Mouse (Mus musculus) forebrain, embryonic 15.5 days (tissue): ENCODE measurements at regions not wholly inside any gene's neighbourhood (a gene's known extent, or its start where the extent isn't known, plus 50 kb on each side); places are given as distances from the start of the nearest gene placed in this dataset.
"Not testable (repeated sequence)": the region's sequence is repeated elsewhere in the genome, so short reads cannot be mapped to it uniquely, and the experiment has no call there.

ENCODE experiments used
- ATAC-seq: fragments of 200-750 bp; cut with Nextera tagmentation; replicated peaks from 2 replicates; pipeline ENCODE4 v1.8.0; 2017; ENCODE audit warnings: mild to moderate bottlenecking, moderate TSS enrichment, moderate library complexity
- H3K27ac ChIP-seq: fragments of 300-500 bp; sonication (generic); replicated peaks from 2 replicates; pipeline ENCODE4 v1.5.1; 2015; ENCODE audit warnings: mild to moderate bottlenecking, inconsistent platforms
- H3K27me3 ChIP-seq: fragments of 300-500 bp; sonication (generic); 2 replicates; pipeline ENCODE4 v1.6.1; 2015; ENCODE audit warnings: inconsistent platforms
- H3K36me3 ChIP-seq: fragments of 300-500 bp; sonication (generic); 2 replicates; pipeline ENCODE4 v1.6.1; 2015; ENCODE audit warnings: mild to moderate bottlenecking, inconsistent platforms
- H3K4me1 ChIP-seq: fragments of 300-500 bp; sonication (generic); 2 replicates; pipeline ENCODE4 v1.6.1; 2015; ENCODE audit warnings: inconsistent platforms
- H3K4me2 ChIP-seq: fragments of 300-500 bp; sonication (generic); replicated peaks from 2 replicates; pipeline ENCODE4 v1.6.1; 2015; ENCODE audit warnings: mild to moderate bottlenecking, inconsistent platforms
- H3K4me3 ChIP-seq: fragments of 300-500 bp; sonication (generic); 2 replicates; pipeline ENCODE4 v1.5.1; 2015; ENCODE audit warnings: mild to moderate bottlenecking, inconsistent platforms
- H3K9ac ChIP-seq: fragments of 300-500 bp; sonication (generic); replicated peaks from 2 replicates; pipeline ENCODE4 v1.6.1; 2015; ENCODE audit warnings: mild to moderate bottlenecking, inconsistent platforms
- H3K9me3 ChIP-seq: fragments of 300-500 bp; sonication (generic); 2 replicates; pipeline ENCODE4 v1.6.1; 2016; ENCODE audit warnings: inconsistent platforms
- WGBS: fragments of 180-500 bp; shearing (Covaris S2); methylation state at CpG from one replicate; pipeline ENCODE4 v1.1.7; 2015; ENCODE audit warnings: mixed read lengths; 5-methylcytosine and 5-hydroxymethylcytosine counted together

DNA sequence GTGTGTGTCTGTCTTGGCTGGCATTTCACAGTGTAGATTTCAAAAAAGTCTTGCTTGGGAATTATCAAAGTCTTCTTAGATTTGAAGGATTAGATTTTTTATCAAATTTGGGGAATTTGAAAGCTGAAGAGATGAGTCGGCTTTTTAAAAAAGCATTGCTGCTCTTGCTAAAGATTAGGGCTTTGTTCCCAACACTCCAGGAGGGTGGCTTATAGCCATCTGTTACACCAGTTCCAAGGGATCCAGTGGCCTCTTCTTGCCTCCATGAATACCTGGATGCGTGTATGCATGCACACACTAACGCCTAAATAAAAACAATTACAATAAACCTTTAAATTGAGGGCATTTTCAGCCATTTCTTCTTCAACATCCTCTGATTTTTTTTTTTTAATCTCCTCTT, 144.5 kb upstream of the Mon1b start:
- Histone ChIP-seq H3K4me1 (no peaks in the 10 kb centered on the region), H3K36me3 (no peaks in the 10 kb centered on the region), H3K9me3 (no peaks in the 10 kb centered on the region), H3K9ac (no peak overlapping the region), H3K27ac (no peak overlapping the region), H3K4me3 (no peak overlapping the region), H3K27me3 (no peaks in the 10 kb centered on the region), H3K4me2 (no peak overlapping the region)
- 63% methylated on average over 3 of the region's 3 CpGs for WGBS
- ATAC-seq: no peak

DNA sequence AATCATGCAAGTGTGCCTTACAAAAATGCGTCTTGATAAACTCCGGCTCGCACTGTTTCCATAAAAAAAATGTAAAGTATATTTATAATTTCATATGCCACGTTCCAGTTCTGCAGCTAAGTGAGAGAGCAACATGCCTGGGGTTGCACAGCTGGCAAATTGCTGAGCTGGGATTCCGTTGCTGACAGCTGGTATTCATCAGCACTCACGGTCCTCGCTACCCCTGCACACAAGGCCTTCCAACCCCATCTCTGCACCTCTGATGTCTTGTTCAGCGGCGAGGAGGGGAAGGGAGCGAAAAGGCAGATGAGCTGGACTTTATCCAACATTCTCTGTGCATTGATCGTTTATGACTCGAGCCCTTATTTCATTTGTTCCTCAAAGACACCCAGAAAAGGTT, 138.5 kb upstream of the Mon1b start:
- Histone ChIP-seq H3K27me3 (no peaks in the 10 kb centered on the region), H3K4me3 (no peak overlapping the region), H3K4me1 (no peaks in the 10 kb centered on the region), H3K9me3 (no peaks in the 10 kb centered on the region), H3K27ac (no peak overlapping the region), H3K36me3 (no peaks in the 10 kb centered on the region), H3K9ac (no peak overlapping the region), H3K4me2 (no peak overlapping the region)
- no peak for ATAC-seq
- 75% methylated on average over 12 of the region's 12 CpGs for WGBS

DNA sequence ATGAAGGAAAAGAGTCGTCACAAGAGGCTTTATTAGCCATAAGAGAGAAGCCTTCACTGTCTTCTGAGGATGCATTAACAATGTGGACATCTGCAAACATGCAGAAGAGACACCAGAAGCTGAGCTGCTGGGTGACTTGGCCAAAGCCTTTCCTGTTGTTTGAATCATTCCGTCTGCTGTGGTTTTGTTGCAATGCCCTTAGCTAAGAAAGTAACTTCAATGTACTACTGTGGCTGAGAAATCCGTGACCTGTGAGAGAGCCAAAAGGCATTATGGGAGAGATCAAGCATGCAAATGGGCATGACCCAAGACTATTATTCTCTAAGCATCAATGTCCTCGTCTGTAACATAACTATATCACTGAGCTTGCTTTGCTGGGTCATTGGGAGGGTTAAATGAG, 132.7 kb upstream of the Mon1b start:
- Histone ChIP-seq H3K27me3 (no peaks in the 10 kb centered on the region), H3K9me3 (no peaks in the 10 kb centered on the region), H3K36me3 (no peaks in the 10 kb centered on the region), H3K9ac (no peak overlapping the region), H3K4me1 (no peaks in the 10 kb centered on the region), H3K4me2 (no peak overlapping the region), H3K4me3 (no peak overlapping the region), H3K27ac (no peak overlapping the region)
- 60% methylated on average over 4 of the region's 4 CpGs for WGBS
- no peak for ATAC-seq

- peaks cover 7% of the 10 kb centered on the region; the same call in 1 of the 2 replicates for H3K4me1 ChIP-seq
- ATAC-seq: no peak
- no peaks in the 10 kb centered on the region for H3K9me3 ChIP-seq
- no peak overlapping the region for H3K4me2 ChIP-seq
- H3K36me3 ChIP-seq: no peaks in the 10 kb centered on the region
- H3K4me3 ChIP-seq: no peak overlapping the region
- H3K9ac ChIP-seq: no peak overlapping the region
- WGBS: 95% methylated on average over 4 of the region's 4 CpGs
- H3K27ac ChIP-seq: no peak overlapping the region
- no peaks in the 10 kb centered on the region for H3K27me3 ChIP-seq
Measured at GRCm38 (mm10) chr8:113512856-113513255, 122.5 kb upstream of the Mon1b start.

- no peak overlapping the region for H3K9ac ChIP-seq
- no peak for ATAC-seq
- WGBS: 47% methylated on average over 14 of the region's 14 CpGs
Measured at GRCm38 (mm10) chr8:113513886-113514730, 121.3 kb upstream of the Mon1b start.

GRCm38 (mm10) chr8:113514731-113515375, 120.5 kb upstream of the Mon1b start:
- not testable (repeated sequence) for ATAC-seq, H3K4me3 ChIP-seq, H3K9me3 ChIP-seq, H3K27ac ChIP-seq, H3K9ac ChIP-seq, H3K27me3 ChIP-seq, H3K4me2 ChIP-seq, H3K4me1 ChIP-seq, H3K36me3 ChIP-seq
- WGBS: 52% methylated on average over 4 of the region's 4 CpGs

More at GRCm38 (mm10) chr8:113513886-113514730, 121.3 kb upstream of the Mon1b start:
- Histone ChIP-seq H3K36me3 (no peaks in the 10 kb centered on the region), H3K4me3 (no peak overlapping the region), H3K4me2 (no peak overlapping the region), H3K27me3 (no peaks in the 10 kb centered on the region), H3K27ac (no peak overlapping the region), H3K4me1 (peaks cover 7% of the 10 kb centered on the region; the same call in 1 of the 2 replicates), H3K9me3 (no peaks in the 10 kb centered on the region)

- no peaks in the 10 kb centered on the region for H3K27me3 ChIP-seq
- ATAC-seq: no peak
- no peaks in the 10 kb centered on the region for H3K36me3 ChIP-seq
- no peak overlapping the region for H3K4me3 ChIP-seq
- no peaks in the 10 kb centered on the region for H3K9me3 ChIP-seq
- peaks cover 7% of the 10 kb centered on the region; the same call in 1 of the 2 replicates for H3K4me1 ChIP-seq
- H3K27ac ChIP-seq: no peak overlapping the region
- 94% methylated on average over 7 of the region's 7 CpGs for WGBS
- H3K4me2 ChIP-seq: no peak overlapping the region
- H3K9ac ChIP-seq: no peak overlapping the region
Measured at GRCm38 (mm10) chr8:113516176-113516575, 119.2 kb upstream of the Mon1b start.

DNA sequence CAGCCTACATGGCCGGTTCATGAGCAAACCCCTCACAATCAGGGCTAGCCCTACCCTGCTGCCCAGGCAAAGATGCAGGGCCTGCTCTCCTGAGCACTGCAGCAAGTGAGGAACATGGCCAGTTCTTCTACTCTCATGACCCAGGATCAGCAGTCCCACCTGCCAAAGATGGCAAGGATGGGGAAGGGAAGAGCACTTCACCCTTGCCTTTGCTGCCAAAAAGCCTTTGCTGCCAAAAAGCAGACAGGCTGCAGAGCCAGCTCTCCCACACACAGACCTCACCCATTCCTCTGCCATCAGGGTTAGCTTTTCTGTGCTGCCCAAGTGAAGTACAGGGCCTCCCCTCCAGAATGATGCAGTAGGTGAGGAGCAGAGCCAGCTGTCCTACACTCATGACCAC, 117.5 kb upstream of the Mon1b start:
- ATAC-seq: no peak
- H3K36me3 ChIP-seq: no peaks in the 10 kb centered on the region
- peaks cover 7% of the 10 kb centered on the region; the same call in 1 of the 2 replicates for H3K4me1 ChIP-seq
- H3K9ac ChIP-seq: no peak overlapping the region
- WGBS: 86% methylated on average over 1 of the region's 1 CpGs
- no peaks in the 10 kb centered on the region for H3K9me3 ChIP-seq
- no peak overlapping the region for H3K4me3 ChIP-seq
- H3K27me3 ChIP-seq: no peaks in the 10 kb centered on the region
- no peak overlapping the region for H3K27ac ChIP-seq
- H3K4me2 ChIP-seq: no peak overlapping the region

- no peak for ATAC-seq
- no peak overlapping the region for H3K27ac ChIP-seq
- no peaks in the 10 kb centered on the region for H3K27me3 ChIP-seq
- H3K9me3 ChIP-seq: no peaks in the 10 kb centered on the region
- no peak overlapping the region for H3K4me3 ChIP-seq
- no peaks in the 10 kb centered on the region for H3K36me3 ChIP-seq
- WGBS: 91% methylated on average over 1 of the region's 1 CpGs
- H3K4me1 ChIP-seq: no peaks in the 10 kb centered on the region
- no peak overlapping the region for H3K4me2 ChIP-seq
- H3K9ac ChIP-seq: no peak overlapping the region
Measured at GRCm38 (mm10) chr8:113523561-113523960, 111.8 kb upstream of the Mon1b start.

- Histone ChIP-seq H3K4me2 (no peak overlapping the region), H3K27me3 (no peaks in the 10 kb centered on the region), H3K27ac (no peak overlapping the region), H3K9me3 (no peaks in the 10 kb centered on the region), H3K4me1 (peaks cover 6% of the 10 kb centered on the region; the same call in 1 of the 2 replicates), H3K9ac (no peak overlapping the region), H3K4me3 (no peak overlapping the region), H3K36me3 (no peaks in the 10 kb centered on the region)
- ATAC-seq: no peak
- 74% methylated on average over 10 of the region's 10 CpGs for WGBS
Measured at GRCm38 (mm10) chr8:113531116-113531665, 104.2 kb upstream of the Mon1b start.

DNA sequence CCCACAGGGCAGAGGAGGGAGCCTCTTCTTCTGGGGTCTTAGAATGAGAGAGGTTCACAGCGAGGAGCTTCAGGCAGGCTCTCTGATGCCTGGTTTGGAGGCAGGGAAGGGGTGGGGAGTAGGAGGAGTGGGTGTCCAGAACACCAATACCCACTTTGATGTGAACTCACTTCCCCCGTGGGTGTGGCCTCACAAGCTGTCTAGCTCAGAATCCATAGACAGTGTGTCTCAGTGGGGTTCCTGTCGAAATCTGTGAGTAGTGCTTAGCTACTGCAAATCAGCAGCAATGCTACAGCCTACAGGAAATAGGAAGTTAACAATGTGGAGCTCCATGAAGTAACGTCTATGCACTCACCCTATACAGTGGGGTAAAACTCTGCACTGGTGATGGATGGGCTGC, 102.5 kb upstream of the Mon1b start:
- no peak overlapping the region for H3K27ac ChIP-seq
- H3K9ac ChIP-seq: no peak overlapping the region
- H3K36me3 ChIP-seq: no peaks in the 10 kb centered on the region
- no peaks in the 10 kb centered on the region for H3K27me3 ChIP-seq
- no peak for ATAC-seq
- no peak overlapping the region for H3K4me2 ChIP-seq
- no peak overlapping the region for H3K4me3 ChIP-seq
- WGBS: 44% methylated on average over 4 of the region's 4 CpGs
- H3K4me1 ChIP-seq: peaks cover 6% of the 10 kb centered on the region; the same call in 1 of the 2 replicates
- no peaks in the 10 kb centered on the region for H3K9me3 ChIP-seq

- no peak for ATAC-seq
Measured at GRCm38 (mm10) chr8:113541437-113541836, 94.0 kb upstream of the Mon1b start.

More at GRCm38 (mm10) chr8:113541437-113541836, 94.0 kb upstream of the Mon1b start:
- Histone ChIP-seq H3K9ac (no peak overlapping the region), H3K27me3 (no peaks in the 10 kb centered on the region), H3K4me3 (no peak overlapping the region), H3K27ac (no peak overlapping the region), H3K9me3 (no peaks in the 10 kb centered on the region), H3K4me2 (no peak overlapping the region), H3K4me1 (0 out of 2 replicates have a peak, but pooled peaks cover 4% of the 10 kb centered on the region), H3K36me3 (no peaks in the 10 kb centered on the region)
- WGBS: 91% methylated on average over 6 of the region's 6 CpGs
